Mouse (Mus musculus): ENCODE measurements at regions not wholly inside any gene's neighbourhood (a gene's known extent, or its start where the extent isn't known, plus 50 kb on each side); places are given as distances from the start of the nearest gene placed in this dataset.

- no peaks in the 10 kb centered on the region for H3K4me1 ChIP-seq (ENCODE audit: control insufficient read depth in 1 of 2, insufficient read depth in 2 of 2, low read length in 2 of 2)
- no peak for TF ChIP-seq CHD1 (IDR thresholded peaks at IDR 0.05; ENCODE audit: low read depth, low read length)
- no peak for TF ChIP-seq USF1 (IDR thresholded peaks at IDR 0.05; ENCODE audit: low read depth, low read length)
- TF ChIP-seq ZKSCAN1 (IDR thresholded peaks at IDR 0.05; ENCODE audit: low read depth, low read length): no peak
- no peak for TF ChIP-seq ELF1 (IDR thresholded peaks at IDR 0.05; ENCODE audit: low read depth, low read length)
- TF ChIP-seq JUND (IDR thresholded peaks at IDR 0.05; ENCODE audit: low read depth, low read length): no peak
- TF ChIP-seq MEF2A (IDR thresholded peaks at IDR 0.05; ENCODE audit: extremely low read depth, insufficient replicate concordance, low read depth, low read length, poor library complexity, severe bottlenecking): no peak
- no peak overlapping the region for H3K9ac ChIP-seq (ENCODE audit: control insufficient read depth, low read depth, low read length, poor library complexity, severe bottlenecking)
- DNase-seq (ENCODE audit: low read depth, low spot score): no peak
- no peaks in the 10 kb centered on the region; a peak in 2 of 4 replicates for H3K27me3 ChIP-seq (ENCODE audit: control insufficient read depth in 1 of 2, insufficient read depth in 2 of 2, low read length in 2 of 2)
- no peaks in the 10 kb centered on the region for H3K79me2 ChIP-seq (ENCODE audit: control insufficient read depth, insufficient read depth, low read length, poor library complexity)
- no peaks in the 10 kb centered on the region for H3K9me3 ChIP-seq (replicated peaks; ENCODE audit: insufficient read depth, low read length)
- no peak overlapping the region for H3K27ac ChIP-seq (ENCODE audit: control insufficient read depth, low read depth, low read length)
- H3K36me3 ChIP-seq (ENCODE audit: control insufficient read depth in 1 of 2, insufficient read depth in 2 of 2, low read length in 2 of 2): no peaks in the 10 kb centered on the region
- H3K4me3 ChIP-seq (ENCODE audit: control insufficient read depth in 1 of 2, insufficient read depth in 1 of 2, low read depth in 2 of 2, low read length in 2 of 2): no peak overlapping the region
These were observed 149.2 kb downstream of the Mtx2 start for GRCm38 (mm10) chr2:74974595-74975325.

GRCm38 (mm10) chr2:74977348-74977747 lies 151.7 kb downstream of the Mtx2 start:
- Histone ChIP-seq H3K79me2 (ENCODE audit: control insufficient read depth, insufficient read depth, low read length, poor library complexity) (no peaks in the 10 kb centered on the region), H3K4me1 (ENCODE audit: control insufficient read depth in 1 of 2, insufficient read depth in 2 of 2, low read length in 2 of 2) (no peaks in the 10 kb centered on the region), H3K9me3 (replicated peaks; ENCODE audit: insufficient read depth, low read length) (no peaks in the 10 kb centered on the region), H3K36me3 (ENCODE audit: control insufficient read depth in 1 of 2, insufficient read depth in 2 of 2, low read length in 2 of 2) (no peaks in the 10 kb centered on the region), H3K9ac (ENCODE audit: control insufficient read depth, low read depth, low read length, poor library complexity, severe bottlenecking) (no peak overlapping the region), H3K4me3 (ENCODE audit: control insufficient read depth in 1 of 2, insufficient read depth in 1 of 2, low read depth in 2 of 2, low read length in 2 of 2) (no peak overlapping the region), H3K27me3 (ENCODE audit: control insufficient read depth in 1 of 2, insufficient read depth in 2 of 2, low read length in 2 of 2) (no peaks in the 10 kb centered on the region; a peak in 2 of 4 replicates), H3K27ac (ENCODE audit: control insufficient read depth, low read depth, low read length) (no peak overlapping the region)
- TF ChIP-seq ZC3H11A (IDR thresholded peaks at IDR 0.05; ENCODE audit: low read depth, low read length): no peak
- peak in 2 of 3 experiments; percentile 4 to 9; a peak in 1 of 6 replicates for TF ChIP-seq CTCF (IDR thresholded peaks at IDR 0.05 in 2 of 3, conservative IDR thresholded peaks at IDR 0.05 in 1 of 3; ENCODE audit: control insufficient read depth in 1 of 3, insufficient read depth in 1 of 3, low read depth in 2 of 3, low read length in 3 of 3, poor library complexity in 1 of 3, severe bottlenecking in 1 of 3)
- no peak for TF ChIP-seq CHD1 (IDR thresholded peaks at IDR 0.05; ENCODE audit: low read depth, low read length)
- no peak for DNase-seq (ENCODE audit: low read depth, low spot score)

- no peaks in the 10 kb centered on the region for H3K36me3 ChIP-seq (ENCODE audit: control insufficient read depth in 1 of 2, insufficient read depth in 2 of 2, low read length in 2 of 2)
- H3K9ac ChIP-seq (ENCODE audit: control insufficient read depth, low read depth, low read length, poor library complexity, severe bottlenecking): no peak overlapping the region
- no peaks in the 10 kb centered on the region for H3K79me2 ChIP-seq (ENCODE audit: control insufficient read depth, insufficient read depth, low read length, poor library complexity)
- no peaks in the 10 kb centered on the region for H3K9me3 ChIP-seq (replicated peaks; ENCODE audit: insufficient read depth, low read length)
- no peak overlapping the region for H3K27ac ChIP-seq (ENCODE audit: control insufficient read depth, low read depth, low read length)
- TF ChIP-seq ZKSCAN1 (IDR thresholded peaks at IDR 0.05; ENCODE audit: low read depth, low read length) (no peak), HCFC1 (IDR thresholded peaks at IDR 0.05; ENCODE audit: low read depth, low read length) (no peak), TCF12 (IDR thresholded peaks at IDR 0.05; ENCODE audit: low read depth, low read length) (no peak), POLR2A (IDR thresholded peaks at IDR 0.05; ENCODE audit: control insufficient read depth in 1 of 2, insufficient read depth in 1 of 2, low read depth in 1 of 2, low read length in 2 of 2, poor library complexity in 1 of 2) (no peak), MAFK (IDR thresholded peaks at IDR 0.05; ENCODE audit: borderline replicate concordance, low read depth, low read length) (no peak), SIN3A (IDR thresholded peaks at IDR 0.05; ENCODE audit: low read length) (no peak), TBP (IDR thresholded peaks at IDR 0.05; ENCODE audit: low read depth, low read length) (no peak), RAD21 (IDR thresholded peaks at IDR 0.05; ENCODE audit: low read depth, low read length) (no peak), CHD1 (IDR thresholded peaks at IDR 0.05; ENCODE audit: low read depth, low read length) (no peak)
- no peak for DNase-seq (ENCODE audit: low read depth, low spot score)
- no peaks in the 10 kb centered on the region; a peak in 1 of 4 replicates for H3K27me3 ChIP-seq (ENCODE audit: control insufficient read depth in 1 of 2, insufficient read depth in 2 of 2, low read length in 2 of 2)
- no peaks in the 10 kb centered on the region for H3K4me1 ChIP-seq (ENCODE audit: control insufficient read depth in 1 of 2, insufficient read depth in 2 of 2, low read length in 2 of 2)
- no peak overlapping the region for H3K4me3 ChIP-seq (ENCODE audit: control insufficient read depth in 1 of 2, insufficient read depth in 1 of 2, low read depth in 2 of 2, low read length in 2 of 2)
These were observed 152.2 kb downstream of the Mtx2 start for GRCm38 (mm10) chr2:74977828-74978227.

All from MEL (cell line).